Mouse (Mus musculus): ENCODE data around the gene Cd33.

Cd33 gene

GRCm38 (mm10) chr7:43544225-43544977 is at the start of gene Cd33:
Gene Cd33 (minus strand): TSS chr7:43544428.
- no peak for DNase-seq

GRCm38 (mm10) chr7:43584790-43585189 is 40.6 kb upstream of the Cd33 start:
- DNase-seq, result no peak

- DNase-seq, result peak; percentile 33
These were observed 36.3 kb upstream of the Cd33 start for GRCm38 (mm10) chr7:43580526-43580925.

- peak; percentile 96 for DNase-seq
These were observed 35.4 kb upstream of the Cd33 start, which contains the start of gene Zfp719 for GRCm38 (mm10) chr7:43579440-43580171. Gene Zfp719 (plus strand): TSS chr7:43579610.

- DNase-seq, result no peak
These were observed 27.0 kb upstream of the Cd33 start for GRCm38 (mm10) chr7:43571216-43571615.

- DNase-seq, result no peak
These were observed 19.1 kb upstream of the Cd33 start for GRCm38 (mm10) chr7:43563300-43563699.

- no peak for DNase-seq
These were observed 18.4 kb upstream of the Cd33 start for GRCm38 (mm10) chr7:43562651-43563070.

GRCm38 (mm10) chr7:43562006-43562633 is 17.9 kb upstream of the Cd33 start, which contains the start of gene Zfp658:
Gene Zfp658 (plus strand): TSS chr7:43562256.
- peak; percentile 89 for DNase-seq

GRCm38 (mm10) chr7:43556901-43557300 is 12.7 kb upstream of the Cd33 start:
- DNase-seq, result no peak

- no peak for DNase-seq
These were observed 11.1 kb upstream of the Cd33 start for GRCm38 (mm10) chr7:43555351-43555750.

GRCm38 (mm10) chr7:43554550-43554949 is 10.3 kb upstream of the Cd33 start:
- DNase-seq, result no peak

GRCm38 (mm10) chr7:43553153-43553552 is 8.9 kb upstream of the Cd33 start:
- DNase-seq, result no peak

GRCm38 (mm10) chr7:43548206-43548605 is 4.0 kb upstream of the Cd33 start:
- no peak for DNase-seq

- DNase-seq, result no peak
These were observed 3.4 kb upstream of the Cd33 start for GRCm38 (mm10) chr7:43547666-43548065.

GRCm38 (mm10) chr7:43545656-43546545 is 1.7 kb upstream of the Cd33 start:
- DNase-seq, result no peak

GRCm38 (mm10) chr7:43538524-43538923 is 5.7 kb downstream of the Cd33 start:
- DNase-seq, result no peak

- no peak for DNase-seq
These were observed 11.2 kb downstream of the Cd33 start for GRCm38 (mm10) chr7:43532936-43533505.

GRCm38 (mm10) chr7:43530216-43530785 is 13.9 kb downstream of the Cd33 start:
- no peak for DNase-seq

- DNase-seq, result no peak
These were observed 18.9 kb downstream of the Cd33 start for GRCm38 (mm10) chr7:43525313-43525712.

GRCm38 (mm10) chr7:43522776-43523175 is 21.5 kb downstream of the Cd33 start:
- no peak for DNase-seq

GRCm38 (mm10) chr7:43518341-43518740 is 25.9 kb downstream of the Cd33 start:
- no peak for DNase-seq

- DNase-seq, result no peak
These were observed 29.2 kb downstream of the Cd33 start for GRCm38 (mm10) chr7:43515076-43515475.
